Mouse (Mus musculus): Measurements from ENCODE around the gene Tbc1d22a. TPM values are rescaled to one million over a fixed set of nuclear protein-coding genes. Genes with fewer than 3 reads are reported as not detected.

Gene Tbc1d22a
- polyA plus RNA-seq, 2 experiments, result 8.7 to 15.5 TPM

- no peak overlapping the region for H3K9ac ChIP-seq (ENCODE audit: low read depth, low read length, severe bottlenecking)
- no peak for TF ChIP-seq POLR2A (IDR thresholded peaks at IDR 0.05; ENCODE audit: borderline replicate concordance, extremely low read depth, insufficient read depth, insufficient read length)
- 0 out of 2 replicates have a peak overlapping the region, but pooled peaks have one; percentile 11 for H3K27ac ChIP-seq (replicated peaks; ENCODE audit: low read depth, low read length)
- peak overlapping the region; percentile 16; the same call in 1 of the 2 replicates for H3K4me2 ChIP-seq (replicated peaks; ENCODE audit: low read depth, low read length, severe bottlenecking)
- DNase-seq (ENCODE audit: low spot score) (no peak), ATAC-seq (ENCODE audit: low FRiP score, low read depth) (no peak)
- WGBS, result 46% methylated on average over 11 of the region's 11 CpGs
- H3K36me3 ChIP-seq (ENCODE audit: control insufficient read depth, insufficient read depth, low read length), result no peaks in the 10 kb centered on the region
- no peaks in the 10 kb centered on the region for H3K9me3 ChIP-seq (ENCODE audit: control insufficient read depth, low read length)
- H3K4me1 ChIP-seq (ENCODE audit: control insufficient read depth, insufficient read depth, low read length), result peaks cover 14% of the 10 kb centered on the region
- H3K27me3 ChIP-seq (ENCODE audit: control insufficient read depth, insufficient read depth, low read length), result no peaks in the 10 kb centered on the region
- no peak overlapping the region for H3K4me3 ChIP-seq (replicated peaks; ENCODE audit: low read length)
Observed at GRCm38 (mm10) chr15:86181941-86182439, 32.3 kb upstream of the Tbc1d22a start.

GRCm38 (mm10) chr15:86182646-86183045 is 31.6 kb upstream of the Tbc1d22a start:
- no peaks in the 10 kb centered on the region for H3K27me3 ChIP-seq (ENCODE audit: control insufficient read depth, insufficient read depth, low read length)
- peak; percentile 45 for DNase-seq (ENCODE audit: low spot score)
- H3K27ac ChIP-seq (replicated peaks; ENCODE audit: low read depth, low read length), result 0 out of 2 replicates have a peak overlapping the region, but pooled peaks have one; percentile 11
- H3K4me3 ChIP-seq (replicated peaks; ENCODE audit: low read length), result no peak overlapping the region
- no peaks in the 10 kb centered on the region for H3K36me3 ChIP-seq (ENCODE audit: control insufficient read depth, insufficient read depth, low read length)
- WGBS, result 48% methylated on average over 13 of the region's 13 CpGs
- TF ChIP-seq POLR2A (IDR thresholded peaks at IDR 0.05; ENCODE audit: borderline replicate concordance, extremely low read depth, insufficient read depth, insufficient read length), result no peak
- 0 out of 2 replicates have a peak overlapping the region, but pooled peaks have one; percentile 16 for H3K4me2 ChIP-seq (replicated peaks; ENCODE audit: low read depth, low read length, severe bottlenecking)
- ATAC-seq (ENCODE audit: low FRiP score, low read depth), result no peak
- H3K9me3 ChIP-seq (ENCODE audit: control insufficient read depth, low read length), result no peaks in the 10 kb centered on the region
- H3K4me1 ChIP-seq (ENCODE audit: control insufficient read depth, insufficient read depth, low read length), result peaks cover 14% of the 10 kb centered on the region
- H3K9ac ChIP-seq (ENCODE audit: low read depth, low read length, severe bottlenecking), result no peak overlapping the region

DNA sequence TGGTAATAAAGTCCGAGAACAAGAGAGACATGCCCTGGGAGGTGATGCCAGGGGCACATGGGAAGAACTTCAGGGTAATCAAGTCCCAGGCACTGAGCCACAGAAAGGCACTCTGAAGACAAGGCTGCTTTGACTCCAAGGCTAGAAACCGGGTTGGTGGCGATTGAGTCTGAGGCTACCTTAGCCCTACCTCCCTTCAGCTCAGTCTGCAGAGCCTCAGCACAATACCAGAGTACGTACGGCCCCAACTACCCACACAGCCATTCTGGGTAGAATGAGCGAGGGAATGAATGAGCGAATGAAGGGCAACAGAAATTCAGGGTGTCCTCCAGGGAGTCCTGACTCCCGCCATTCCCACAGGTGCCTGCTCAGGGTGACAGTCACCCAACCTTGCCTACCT is 30.8 kb upstream of the Tbc1d22a start:
- Histone ChIP-seq H3K4me1 (ENCODE audit: control insufficient read depth, insufficient read depth, low read length) (peaks cover 14% of the 10 kb centered on the region), H3K9me3 (ENCODE audit: control insufficient read depth, low read length) (no peaks in the 10 kb centered on the region), H3K9ac (ENCODE audit: low read depth, low read length, severe bottlenecking) (no peak overlapping the region), H3K36me3 (ENCODE audit: control insufficient read depth, insufficient read depth, low read length) (no peaks in the 10 kb centered on the region), H3K27ac (replicated peaks; ENCODE audit: low read depth, low read length) (no peak overlapping the region), H3K4me2 (replicated peaks; ENCODE audit: low read depth, low read length, severe bottlenecking) (no peak overlapping the region), H3K4me3 (replicated peaks; ENCODE audit: low read length) (no peak overlapping the region), H3K27me3 (ENCODE audit: control insufficient read depth, insufficient read depth, low read length) (no peaks in the 10 kb centered on the region)
- ATAC-seq (ENCODE audit: low FRiP score, low read depth), result no peak
- no peak for DNase-seq (ENCODE audit: low spot score)
- 97% methylated on average over 8 of the region's 8 CpGs for WGBS
- no peak for TF ChIP-seq POLR2A (IDR thresholded peaks at IDR 0.05; ENCODE audit: borderline replicate concordance, extremely low read depth, insufficient read depth, insufficient read length)

DNA sequence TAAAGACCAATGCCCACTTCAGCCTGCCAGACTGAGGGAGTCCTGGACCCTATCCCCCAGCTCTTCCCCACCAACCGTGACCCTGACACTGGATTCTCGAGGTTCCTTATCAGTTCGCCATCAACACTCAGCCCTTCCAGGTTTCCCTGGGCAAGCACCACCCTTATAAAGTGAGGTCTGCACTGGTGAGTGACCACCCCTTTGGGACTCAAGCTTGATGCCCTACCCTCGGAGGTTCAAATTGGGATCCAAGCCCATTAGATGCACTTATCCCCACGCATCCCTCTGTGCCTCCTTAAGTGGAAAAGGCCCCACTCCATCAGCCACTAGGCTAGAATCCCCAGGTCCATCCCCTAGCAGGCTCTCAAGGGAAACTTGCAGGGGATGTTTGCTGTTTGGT is 30.2 kb upstream of the Tbc1d22a start:
- Histone ChIP-seq H3K4me2 (replicated peaks; ENCODE audit: low read depth, low read length, severe bottlenecking) (peak overlapping the region; percentile 85), H3K9me3 (ENCODE audit: control insufficient read depth, low read length) (no peaks in the 10 kb centered on the region), H3K27ac (replicated peaks; ENCODE audit: low read depth, low read length) (no peak overlapping the region), H3K36me3 (ENCODE audit: control insufficient read depth, insufficient read depth, low read length) (no peaks in the 10 kb centered on the region), H3K9ac (ENCODE audit: low read depth, low read length, severe bottlenecking) (0 out of 2 replicates have a peak overlapping the region, but pooled peaks have one; percentile 94), H3K27me3 (ENCODE audit: control insufficient read depth, insufficient read depth, low read length) (no peaks in the 10 kb centered on the region), H3K4me3 (replicated peaks; ENCODE audit: low read length) (peak overlapping the region; percentile 92), H3K4me1 (ENCODE audit: control insufficient read depth, insufficient read depth, low read length) (peaks cover 17% of the 10 kb centered on the region)
- TF ChIP-seq POLR2A (IDR thresholded peaks at IDR 0.05; ENCODE audit: borderline replicate concordance, extremely low read depth, insufficient read depth, insufficient read length), result no peak
- no peak for DNase-seq (ENCODE audit: low spot score)
- ATAC-seq (ENCODE audit: low FRiP score, low read depth), result no peak
- WGBS, result 73% methylated on average over 5 of the region's 5 CpGs

- H3K27me3 ChIP-seq (ENCODE audit: control insufficient read depth, insufficient read depth, low read length), result no peaks in the 10 kb centered on the region
- H3K4me1 ChIP-seq (ENCODE audit: control insufficient read depth, insufficient read depth, low read length), result peaks cover 17% of the 10 kb centered on the region
- no peaks in the 10 kb centered on the region for H3K9me3 ChIP-seq (ENCODE audit: control insufficient read depth, low read length)
- H3K4me3 ChIP-seq (replicated peaks; ENCODE audit: low read length), result peak overlapping the region; percentile 92
- peak overlapping the region; percentile 81 for H3K27ac ChIP-seq (replicated peaks; ENCODE audit: low read depth, low read length)
- H3K4me2 ChIP-seq (replicated peaks; ENCODE audit: low read depth, low read length, severe bottlenecking), result peak overlapping the region; percentile 85
- TF ChIP-seq POLR2A (IDR thresholded peaks at IDR 0.05; ENCODE audit: borderline replicate concordance, extremely low read depth, insufficient read depth, insufficient read length), result no peak
- DNase-seq (ENCODE audit: low spot score), result no peak
- peak; percentile 54; the same call in 1 of the 2 replicates for ATAC-seq (ENCODE audit: low FRiP score, low read depth)
- H3K9ac ChIP-seq (ENCODE audit: low read depth, low read length, severe bottlenecking), result peak overlapping the region; percentile 94
- H3K36me3 ChIP-seq (ENCODE audit: control insufficient read depth, insufficient read depth, low read length), result no peaks in the 10 kb centered on the region
- under 1% methylated on average over 52 of the region's 70 CpGs for WGBS
Observed at GRCm38 (mm10) chr15:86184851-86185688, 29.2 kb upstream of the Tbc1d22a start.
